Mouse (Mus musculus): ENCODE data around the gene Gm128.

Gene Gm128

DNA sequence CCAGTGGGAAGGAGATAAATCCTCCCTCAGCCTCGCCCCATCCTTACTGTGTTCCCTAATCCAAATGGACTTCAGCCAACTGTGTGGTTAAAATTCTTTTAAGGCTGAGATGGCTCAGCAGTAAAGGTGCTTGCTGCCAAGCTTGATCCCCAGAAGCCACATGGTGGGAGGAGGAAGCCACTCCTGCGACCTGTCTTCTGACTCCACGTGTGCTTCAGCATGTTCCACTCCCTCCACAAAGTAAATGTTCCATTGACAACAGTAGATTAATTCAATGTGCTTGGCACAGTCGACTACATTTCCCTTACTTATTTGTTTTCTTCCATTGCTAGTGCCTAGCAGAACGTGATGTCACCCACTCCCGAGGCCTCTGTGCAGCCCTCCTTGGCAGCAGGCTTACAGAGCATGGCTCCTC, 46.7 kb downstream of the Gm128 start:
- no peak for DNase-seq (ENCODE audit: low spot score)
